Mouse (Mus musculus): Measurements from ENCODE around the gene Eif4g1. TPM values are rescaled to one million over a fixed set of nuclear protein-coding genes. Genes with fewer than 3 reads are reported as not detected.

The Eif4g1 gene
- polyA plus RNA-seq, 2 experiments = 148 to 299 TPM

DNA sequence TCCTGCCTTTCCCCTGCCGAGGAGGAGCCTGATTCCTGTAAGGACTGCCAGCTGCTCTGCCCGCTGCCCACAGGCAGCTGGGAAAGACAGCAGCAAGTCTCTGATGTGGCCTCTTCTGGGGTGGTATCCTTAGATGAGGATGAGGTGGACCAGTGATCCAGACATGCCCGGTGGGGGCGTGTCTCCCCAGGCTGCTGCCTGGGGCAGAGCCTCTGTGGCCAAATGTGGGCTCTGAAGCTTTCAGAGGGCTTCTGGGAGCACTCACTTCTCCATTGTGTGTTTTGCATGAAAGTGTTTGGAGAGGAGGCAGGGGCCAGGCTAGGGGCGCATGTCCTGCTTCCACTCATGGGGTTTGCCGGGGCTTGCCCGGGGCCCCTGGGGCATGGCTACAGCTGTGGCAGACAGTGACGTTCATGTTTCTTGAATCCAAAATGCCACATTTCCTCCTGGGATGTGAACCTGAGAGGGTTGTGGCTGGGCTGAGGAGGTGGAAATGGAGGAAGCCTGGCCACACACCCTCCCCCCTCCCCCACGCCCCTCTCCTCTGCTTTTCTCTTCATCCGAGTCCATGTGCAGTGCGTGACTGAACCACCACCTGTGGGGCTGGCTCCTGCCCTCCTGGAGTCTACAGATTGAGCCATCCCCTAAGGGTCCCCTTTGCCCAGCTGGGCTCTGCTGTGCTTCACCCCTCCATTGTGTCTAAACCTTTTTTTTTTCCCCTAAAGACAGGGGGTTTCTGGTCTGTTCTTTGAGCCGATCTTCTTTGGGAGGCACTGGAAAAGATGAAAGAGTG lies 33.8 kb downstream of the Eif4g1 start:
- WGBS = 21% methylated on average over 12 of the region's 12 CpGs
- ATAC-seq (ENCODE audit: low FRiP score, low read depth) (peak; percentile 31; the same call in 1 of the 2 replicates), DNase-seq (ENCODE audit: low spot score) (no peak)
- no peaks in the 10 kb centered on the region for H3K9me3 ChIP-seq (ENCODE audit: control insufficient read depth, low read length)
- H3K4me3 ChIP-seq (replicated peaks; ENCODE audit: low read length) = no peak overlapping the region
- H3K4me1 ChIP-seq (ENCODE audit: control insufficient read depth, insufficient read depth, low read length) = peaks cover 14% of the 10 kb centered on the region
- H3K27me3 ChIP-seq (ENCODE audit: control insufficient read depth, insufficient read depth, low read length) = no peaks in the 10 kb centered on the region
- H3K9ac ChIP-seq (ENCODE audit: low read depth, low read length, severe bottlenecking) = peak overlapping the region; percentile 29
- peaks cover 36% of the 10 kb centered on the region for H3K36me3 ChIP-seq (ENCODE audit: control insufficient read depth, insufficient read depth, low read length)
- no peak for TF ChIP-seq POLR2A (IDR thresholded peaks at IDR 0.05; ENCODE audit: borderline replicate concordance, extremely low read depth, insufficient read depth, insufficient read length)
- peak overlapping the region; percentile 15; the same call in 1 of the 2 replicates for H3K4me2 ChIP-seq (replicated peaks; ENCODE audit: low read depth, low read length, severe bottlenecking)
- peak overlapping the region; percentile 5 for H3K27ac ChIP-seq (replicated peaks; ENCODE audit: low read depth, low read length)

DNA sequence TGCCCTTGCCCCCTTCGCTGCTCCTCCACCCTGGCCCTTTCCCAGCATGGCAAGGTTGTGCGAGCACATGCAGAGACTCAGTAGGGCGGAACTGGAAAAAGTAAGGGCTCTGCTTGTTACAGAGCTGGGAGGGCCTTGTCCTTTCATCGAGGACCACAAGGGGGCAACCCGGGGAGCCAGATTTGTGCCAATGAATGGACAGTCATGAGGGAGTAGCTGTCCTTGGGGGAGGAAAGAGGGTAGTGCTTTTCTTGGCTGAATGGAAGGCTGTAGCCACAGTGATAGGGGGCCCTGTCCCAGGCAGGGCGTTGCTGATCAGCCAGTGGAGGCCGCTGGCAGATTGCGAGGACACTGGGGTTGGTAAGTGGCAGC lies 34.4 kb downstream of the Eif4g1 start:
- TF ChIP-seq POLR2A (IDR thresholded peaks at IDR 0.05; ENCODE audit: borderline replicate concordance, extremely low read depth, insufficient read depth, insufficient read length) = no peak
- peak overlapping the region; percentile 5; the same call in 1 of the 2 replicates for H3K27ac ChIP-seq (replicated peaks; ENCODE audit: low read depth, low read length)
- peak; percentile 44 for ATAC-seq (ENCODE audit: low FRiP score, low read depth)
- H3K36me3 ChIP-seq (ENCODE audit: control insufficient read depth, insufficient read depth, low read length) = peaks cover 41% of the 10 kb centered on the region
- no peaks in the 10 kb centered on the region for H3K9me3 ChIP-seq (ENCODE audit: control insufficient read depth, low read length)
- peaks cover 14% of the 10 kb centered on the region for H3K4me1 ChIP-seq (ENCODE audit: control insufficient read depth, insufficient read depth, low read length)
- H3K4me2 ChIP-seq (replicated peaks; ENCODE audit: low read depth, low read length, severe bottlenecking) = no peak overlapping the region
- peak; percentile 71 for DNase-seq (ENCODE audit: low spot score)
- WGBS = 16% methylated on average over 8 of the region's 8 CpGs
- H3K9ac ChIP-seq (ENCODE audit: low read depth, low read length, severe bottlenecking) = no peak overlapping the region
- no peaks in the 10 kb centered on the region for H3K27me3 ChIP-seq (ENCODE audit: control insufficient read depth, insufficient read depth, low read length)
- H3K4me3 ChIP-seq (replicated peaks; ENCODE audit: low read length) = no peak overlapping the region

DNA sequence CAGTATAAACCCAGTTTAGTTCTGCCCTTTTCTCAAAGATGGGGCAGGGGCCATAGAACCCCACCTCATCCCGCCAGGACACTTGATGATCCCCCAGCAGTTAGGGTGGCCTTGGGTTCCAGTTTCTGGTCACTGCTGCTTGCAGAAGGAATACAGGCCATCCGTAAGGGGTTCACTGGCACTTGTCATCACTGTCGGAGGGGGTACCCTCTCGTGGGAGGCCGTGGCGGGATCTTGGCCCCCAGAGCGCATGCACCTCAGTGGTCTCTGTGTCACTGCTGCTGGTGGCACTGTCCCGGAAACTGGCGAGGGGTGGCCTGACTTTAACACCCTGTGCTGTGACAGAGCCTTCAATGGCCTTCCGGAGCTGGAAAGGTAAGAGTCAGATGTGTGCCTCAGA lies 35.0 kb downstream of the Eif4g1 start:
- no peak for DNase-seq (ENCODE audit: low spot score)
- WGBS = 92% methylated on average over 10 of the region's 10 CpGs
- Histone ChIP-seq H3K4me2 (replicated peaks; ENCODE audit: low read depth, low read length, severe bottlenecking) (no peak overlapping the region), H3K27ac (replicated peaks; ENCODE audit: low read depth, low read length) (no peak overlapping the region), H3K9ac (ENCODE audit: low read depth, low read length, severe bottlenecking) (no peak overlapping the region), H3K9me3 (ENCODE audit: control insufficient read depth, low read length) (no peaks in the 10 kb centered on the region), H3K36me3 (ENCODE audit: control insufficient read depth, insufficient read depth, low read length) (peaks cover 47% of the 10 kb centered on the region), H3K4me3 (replicated peaks; ENCODE audit: low read length) (no peak overlapping the region), H3K27me3 (ENCODE audit: control insufficient read depth, insufficient read depth, low read length) (no peaks in the 10 kb centered on the region), H3K4me1 (ENCODE audit: control insufficient read depth, insufficient read depth, low read length) (peaks cover 14% of the 10 kb centered on the region)
- no peak for TF ChIP-seq POLR2A (IDR thresholded peaks at IDR 0.05; ENCODE audit: borderline replicate concordance, extremely low read depth, insufficient read depth, insufficient read length)
- no peak for ATAC-seq (ENCODE audit: low FRiP score, low read depth)

DNA sequence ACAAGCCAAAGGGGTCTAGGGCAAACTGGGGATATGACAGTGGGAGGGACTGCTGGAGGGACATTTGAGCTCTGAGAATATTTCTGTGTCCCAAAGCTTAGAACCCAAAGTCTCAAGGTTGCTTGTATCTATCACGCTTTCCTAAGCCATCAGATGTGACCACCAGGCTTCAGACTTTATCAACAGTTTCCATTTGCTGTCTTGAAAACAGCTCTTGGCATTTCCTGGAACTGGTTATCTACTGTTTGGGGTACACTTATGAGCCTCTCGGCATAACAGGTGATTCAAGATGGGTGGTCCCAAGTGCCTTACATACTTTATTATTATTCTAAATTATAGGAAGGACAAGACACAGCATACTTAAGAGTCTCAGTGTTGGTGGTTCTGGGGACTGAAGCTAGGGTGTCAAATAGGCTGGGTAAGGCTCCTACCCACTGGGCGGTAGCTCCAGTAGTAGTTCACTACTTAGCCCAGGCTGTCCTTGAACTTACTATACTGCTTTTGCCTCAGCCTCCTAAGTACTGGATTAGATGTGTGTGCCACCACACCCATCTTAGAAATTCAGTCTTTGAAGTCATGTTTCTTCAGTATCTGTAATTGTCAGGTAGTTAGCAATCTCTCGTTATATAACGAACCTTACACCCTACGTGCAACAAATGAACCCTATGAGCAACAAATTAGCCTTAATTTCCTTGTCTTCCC lies 35.7 kb downstream of the Eif4g1 start:
- peaks cover 14% of the 10 kb centered on the region for H3K4me1 ChIP-seq (ENCODE audit: control insufficient read depth, insufficient read depth, low read length)
- WGBS = 78% methylated on average over 6 of the region's 6 CpGs
- no peak for TF ChIP-seq POLR2A (IDR thresholded peaks at IDR 0.05; ENCODE audit: borderline replicate concordance, extremely low read depth, insufficient read depth, insufficient read length)
- DNase-seq (ENCODE audit: low spot score) (no peak), ATAC-seq (ENCODE audit: low FRiP score, low read depth) (no peak)
- H3K4me2 ChIP-seq (replicated peaks; ENCODE audit: low read depth, low read length, severe bottlenecking) = no peak overlapping the region
- H3K27me3 ChIP-seq (ENCODE audit: control insufficient read depth, insufficient read depth, low read length) = no peaks in the 10 kb centered on the region
- no peak overlapping the region for H3K27ac ChIP-seq (replicated peaks; ENCODE audit: low read depth, low read length)
- no peak overlapping the region for H3K4me3 ChIP-seq (replicated peaks; ENCODE audit: low read length)
- H3K9me3 ChIP-seq (ENCODE audit: control insufficient read depth, low read length) = no peaks in the 10 kb centered on the region
- H3K9ac ChIP-seq (ENCODE audit: low read depth, low read length, severe bottlenecking) = no peak overlapping the region
- peaks cover 54% of the 10 kb centered on the region for H3K36me3 ChIP-seq (ENCODE audit: control insufficient read depth, insufficient read depth, low read length)

DNA sequence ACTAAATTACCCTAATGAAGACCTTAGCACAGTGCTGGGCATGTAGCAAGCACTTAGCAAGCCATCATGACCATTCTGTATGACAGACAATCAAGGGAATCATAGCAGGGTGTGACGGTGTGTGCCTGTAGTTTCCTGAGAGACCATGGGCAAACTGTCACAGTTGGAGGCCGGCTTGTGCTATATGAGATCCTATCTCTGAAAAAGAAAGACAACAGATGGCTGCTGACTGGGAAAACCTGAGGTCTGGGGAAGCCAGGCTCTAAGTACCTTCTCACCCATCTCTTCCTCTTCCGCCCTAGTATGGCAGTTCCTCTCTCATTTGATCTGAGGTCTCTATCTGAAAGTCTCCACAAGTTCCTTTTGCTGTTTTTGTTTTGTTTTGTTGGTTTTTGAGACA lies 37.7 kb downstream of the Eif4g1 start:
- Histone ChIP-seq H3K27ac (replicated peaks; ENCODE audit: low read depth, low read length) (no peak overlapping the region), H3K36me3 (ENCODE audit: control insufficient read depth, insufficient read depth, low read length) (peaks cover 69% of the 10 kb centered on the region), H3K27me3 (ENCODE audit: control insufficient read depth, insufficient read depth, low read length) (no peaks in the 10 kb centered on the region), H3K4me1 (ENCODE audit: control insufficient read depth, insufficient read depth, low read length) (peaks cover 14% of the 10 kb centered on the region), H3K9ac (ENCODE audit: low read depth, low read length, severe bottlenecking) (no peak overlapping the region), H3K9me3 (ENCODE audit: control insufficient read depth, low read length) (no peaks in the 10 kb centered on the region), H3K4me2 (replicated peaks; ENCODE audit: low read depth, low read length, severe bottlenecking) (no peak overlapping the region), H3K4me3 (replicated peaks; ENCODE audit: low read length) (no peak overlapping the region)
- ATAC-seq (ENCODE audit: low FRiP score, low read depth) = no peak
- no peak for DNase-seq (ENCODE audit: low spot score)
- WGBS = 83% methylated on average over 3 of the region's 3 CpGs
- TF ChIP-seq POLR2A (IDR thresholded peaks at IDR 0.05; ENCODE audit: borderline replicate concordance, extremely low read depth, insufficient read depth, insufficient read length) = no peak

Measured in limb, embryonic 14.5 days (tissue).